Mouse (Mus musculus): ENCODE data around the gene Morc3. TPM values are rescaled to one million over a fixed set of nuclear protein-coding genes. Genes with fewer than 3 reads are reported as not detected.

Gene Morc3
- 18.3 TPM for polyA plus RNA-seq (2014; fragmentation: Illumina TruSeq; extraction: RNeasy Lipid Tissue Mini Kit (QIAGEN cat#74804); ENCODE audit: low read depth, low replicate concordance)

GRCm38 (mm10) chr16:93831627-93832395 is at the start of gene Morc3:
Gene Morc3 (plus strand): TSS chr16:93832121.

GRCm38 (mm10) chr16:93883423-93884085 is 51.6 kb downstream of the Morc3 start, which contains the start of gene Chaf1b:
Gene Chaf1b (plus strand): TSS chr16:93883901.

Other genes with a start within 250 kb of the Morc3 start
- gene Setd4, start 228.1 kb upstream of the Morc3 start, polyA plus RNA-seq (2014; fragmentation: Illumina TruSeq; extraction: RNeasy Lipid Tissue Mini Kit (QIAGEN cat#74804); ENCODE audit: low read depth, low replicate concordance), result 3.2 TPM
- gene Cbr1, start 226.3 kb upstream of the Morc3 start, polyA plus RNA-seq (2014; fragmentation: Illumina TruSeq; extraction: RNeasy Lipid Tissue Mini Kit (QIAGEN cat#74804); ENCODE audit: low read depth, low replicate concordance), result 39.9 TPM
- gene Gm5678, start 204.0 kb upstream of the Morc3 start, polyA plus RNA-seq (2014; fragmentation: Illumina TruSeq; extraction: RNeasy Lipid Tissue Mini Kit (QIAGEN cat#74804); ENCODE audit: low read depth, low replicate concordance), result not detected
- 3.4 TPM for gene Cbr3, start 148.9 kb upstream of the Morc3 start, polyA plus RNA-seq (2014; fragmentation: Illumina TruSeq; extraction: RNeasy Lipid Tissue Mini Kit (QIAGEN cat#74804); ENCODE audit: low read depth, low replicate concordance)
- gene Dop1b, start 120.2 kb upstream of the Morc3 start, polyA plus RNA-seq (2014; fragmentation: Illumina TruSeq; extraction: RNeasy Lipid Tissue Mini Kit (QIAGEN cat#74804); ENCODE audit: low read depth, low replicate concordance), result 13.6 TPM
- gene Chaf1b, start 51.8 kb downstream of the Morc3 start, polyA plus RNA-seq (2014; fragmentation: Illumina TruSeq; extraction: RNeasy Lipid Tissue Mini Kit (QIAGEN cat#74804); ENCODE audit: low read depth, low replicate concordance), result 0.31 TPM
- not detected for gene Cldn14, start 176.7 kb downstream of the Morc3 start, polyA plus RNA-seq (2014; fragmentation: Illumina TruSeq; extraction: RNeasy Lipid Tissue Mini Kit (QIAGEN cat#74804); ENCODE audit: low read depth, low replicate concordance)

Measured in heart, adult 10 weeks (tissue).